ENCODE assay signal across 27 mouse cellular contexts in genomic region chr13:96870742-96871141, GRCm38 (mm10).
"Had no signal": no experiment of that assay in that cellular context is flagged by ENCODE, and none has a peak within 500 bp of the region (broad histone marks: within the 10 kb centered on the region; RNA-seq: fewer than 3 reads in every experiment).

No protein-coding gene starts in this region.

- H3K27ac ChIP-seq: heart, adult 2 months; heart, embryonic 13.5 days; heart, embryonic 15.5 days; hindbrain, embryonic 13.5 days; hindbrain, embryonic 15.5 days; intestine, embryonic 15.5 days; layer of hippocampus, adult 2 months; limb, embryonic 13.5 days; limb, embryonic 15.5 days; liver, embryonic 12.5 days; liver, embryonic 14.5 days had no signal

- H3K9me3 ChIP-seq: heart, embryonic 13.5 days; heart, embryonic 15.5 days; hindbrain, embryonic 13.5 days; hindbrain, embryonic 15.5 days; intestine, embryonic 15.5 days; limb, embryonic 13.5 days; limb, embryonic 15.5 days; liver, embryonic 12.5 days had no signal

- DNase-seq: gastrocnemius, postnatal 14 days; gastrocnemius, postnatal 36 days; heart, adult 11 months; heart, adult 2 months; heart, postnatal 14 days; heart, postnatal 36 days; kidney, adult 18-20 months; kidney, adult 8-10 months; kidney, postnatal 10 days; kidney, postnatal 25 days; kidney, postnatal 4 days; layer of hippocampus, postnatal 36 days; left cerebral cortex, postnatal 4 days; lung, adult 18-20 months had no signal

- H3K36me3 ChIP-seq: heart, embryonic 13.5 days; heart, embryonic 15.5 days; hindbrain, embryonic 13.5 days; hindbrain, embryonic 15.5 days; intestine, embryonic 15.5 days; limb, embryonic 13.5 days; limb, embryonic 15.5 days; liver, embryonic 12.5 days had no signal

- H3K4me3 ChIP-seq: heart, adult 2 months; heart, embryonic 13.5 days; heart, embryonic 15.5 days; hindbrain, embryonic 13.5 days; hindbrain, embryonic 15.5 days; intestine, embryonic 15.5 days; layer of hippocampus, adult 2 months; limb, embryonic 13.5 days; limb, embryonic 15.5 days; liver, embryonic 12.5 days had no signal

- ATAC-seq: inflammation-experienced regulatory T-cells, adult 6 months; intestine, embryonic 15.5 days; intestine, postnatal 0 days; liver, embryonic 12.5 days had no signal

- H3K4me1 ChIP-seq: heart, embryonic 13.5 days; heart, embryonic 15.5 days; hindbrain, embryonic 13.5 days; hindbrain, embryonic 15.5 days; intestine, embryonic 15.5 days; limb, embryonic 13.5 days; limb, embryonic 15.5 days; liver, embryonic 12.5 days had no signal

- H3K4me2 ChIP-seq: heart, embryonic 11.5 days; heart, embryonic 13.5 days; heart, embryonic 15.5 days; hindbrain, embryonic 13.5 days; hindbrain, embryonic 15.5 days; intestine, embryonic 15.5 days; limb, embryonic 13.5 days; limb, embryonic 15.5 days; liver, embryonic 12.5 days had no signal

- H3K27me3 ChIP-seq: heart, embryonic 13.5 days; heart, embryonic 15.5 days; hindbrain, embryonic 13.5 days; hindbrain, embryonic 15.5 days; intestine, embryonic 15.5 days; limb, embryonic 13.5 days; limb, embryonic 15.5 days; liver, embryonic 12.5 days had no signal

- H3K9ac ChIP-seq: heart, embryonic 13.5 days; heart, embryonic 15.5 days; hindbrain, embryonic 13.5 days; hindbrain, embryonic 15.5 days; intestine, embryonic 15.5 days; limb, embryonic 13.5 days; limb, embryonic 15.5 days; liver, embryonic 12.5 days; liver, embryonic 14.5 days had no signal
